In genomic region chrX:19167121-19167853, GRCm38 (mm10) we compare ENCODE assay signal across 7 mouse cellular contexts.
DNase-seq lines count a peak whose midpoint lies in the region; ATAC-seq and TF ChIP-seq lines count a peak whose summit lies in the region.

No protein-coding gene starts in this region.

- H3K4me3 ChIP-seq in heart, adult 2 months, result peak overlapping the region; percentile 46
- peak overlapping the region; percentile 32 for H3K4me3 ChIP-seq in stomach, postnatal 0 days (ENCODE audit: low read depth, low read length)

- TF ChIP-seq POLR2A in heart, adult 2 months (IDR thresholded peaks at IDR 0.05; ENCODE audit: insufficient read depth, low read depth, low read length), result peak; percentile 63

- no peaks in the 10 kb centered on the region; the same call in 1 of the 2 replicates for H3K36me3 ChIP-seq in heart, adult 2 months (ENCODE audit: control insufficient read depth, insufficient read depth, low read length)
- H3K36me3 ChIP-seq in stomach, postnatal 0 days (ENCODE audit: control insufficient read depth, insufficient read depth, low read length), result no peaks in the 10 kb centered on the region

- WGBS in heart, adult 2 months, result 27% methylated on average over 12 of the region's 12 CpGs
- 30% methylated on average over 12 of the region's 12 CpGs for WGBS in stomach, postnatal 0 days

- peak overlapping the region; percentile 52 for H3K27ac ChIP-seq in heart, adult 2 months
- H3K27ac ChIP-seq in stomach, postnatal 0 days (replicated peaks), result peak overlapping the region; percentile 53; the same call in 1 of the 2 replicates

- intact Hi-C loops in heart, adult 2 months (cut with DNase I), result no loop called here

- H3K4me1 ChIP-seq in heart, adult 2 months (ENCODE audit: control insufficient read depth, insufficient read depth, low read length), result no peaks in the 10 kb centered on the region; the same call in 1 of the 2 replicates
- H3K4me1 ChIP-seq in stomach, postnatal 0 days (replicated peaks; ENCODE audit: control insufficient read depth, insufficient read depth), result no peaks in the 10 kb centered on the region

- DNase-seq in 416B (ENCODE audit: low read depth), result peak; percentile 94
- peak; percentile 1 for DNase-seq in CD4-positive, CD25-positive, alpha-beta regulatory T cell, adult 2 months (ENCODE audit: low read depth, low spot score)
- peak; percentile 38 for DNase-seq in cerebellum, adult 9-11 months
- DNase-seq in heart, adult 2 months, result peak; percentile 45 to 53
- peak; percentile 69 to 74 for DNase-seq in kidney, adult 8-10 months
- peak; percentile 22 for DNase-seq in stomach, postnatal 0 days (ENCODE audit: low spot score)

- H3K27me3 ChIP-seq in heart, adult 2 months (ENCODE audit: control insufficient read depth, insufficient read depth, low read length), result no peaks in the 10 kb centered on the region
- H3K27me3 ChIP-seq in stomach, postnatal 0 days (ENCODE audit: control insufficient read depth, insufficient read depth, low read length), result no peaks in the 10 kb centered on the region

- peak overlapping the region; percentile 52 for H3K4me2 ChIP-seq in stomach, postnatal 0 days (replicated peaks; ENCODE audit: low read depth)

- no peak for TF ChIP-seq EP300 in heart, adult 2 months (IDR thresholded peaks at IDR 0.05; ENCODE audit: insufficient read depth, low read depth, low read length)
- no peak for TF ChIP-seq EP300 in stomach, postnatal 0 days (optimal IDR thresholded peaks at IDR 0.05)

- no peak for TF ChIP-seq CTCF in heart, adult 2 months (IDR thresholded peaks at IDR 0.05)
- no peak for TF ChIP-seq CTCF in stomach, postnatal 0 days (IDR thresholded peaks at IDR 0.05; ENCODE audit: low read depth)

- peak overlapping the region; percentile 70 for H3K9ac ChIP-seq in heart, adult 2 months (ENCODE audit: low read depth, low read length)
- no peak overlapping the region for H3K9ac ChIP-seq in stomach, postnatal 0 days (ENCODE audit: low read length)

- ATAC-seq in megakaryocyte progenitor cell, adult 5-6 weeks (replicated peaks; ENCODE audit: poor library complexity), result peak; percentile 76
- ATAC-seq in stomach, postnatal 0 days (ENCODE audit: low FRiP score, low TSS enrichment), result peak; percentile 68; the same call in 1 of the 2 replicates

- H3K79me2 ChIP-seq in heart, adult 2 months (replicated peaks; ENCODE audit: control insufficient read depth, insufficient read depth, low read length), result no peaks in the 10 kb centered on the region

- no peaks in the 10 kb centered on the region for H3K9me3 ChIP-seq in stomach, postnatal 0 days (ENCODE audit: control insufficient read depth, low read length)

Comparison
In these comparisons a context has a peak if more than half of its experiments do, and no peak if none do; other contexts are left out.
1. Peak in every context shown above with its lines: DNase-seq, ATAC-seq, H3K4me3 ChIP-seq and H3K27ac ChIP-seq.
2. DNase-seq: peak in every context shown above with its lines; median percentile 94 in 416B; 72 in kidney, adult 8-10 months; 49 in heart, adult 2 months; 38 in cerebellum, adult 9-11 months; 22 in stomach, postnatal 0 days; 1 in CD4-positive, CD25-positive, alpha-beta regulatory T cell, adult 2 months.